Mouse (Mus musculus) intestine, embryonic 16.5 days (tissue): ENCODE results near the gene Phlpp2. TPM values are rescaled to one million over a fixed set of nuclear protein-coding genes. Genes with fewer than 3 reads are reported as not detected.

Experiments
- ATAC-seq: fragments of 200-750 bp; cut with Nextera tagmentation; 2 replicates; pipeline ENCODE4 v1.8.0; 2017; ENCODE audit warnings: moderate TSS enrichment, moderate library complexity
- H3K27ac ChIP-seq: fragments of 300-500 bp; sonication (generic); 2 replicates; pipeline ENCODE4 v1.5.1; 2014; ENCODE audit warnings: mild to moderate bottlenecking, low read length
- H3K27me3 ChIP-seq: fragments of 300-500 bp; sonication (generic); replicated peaks from 2 replicates; pipeline ENCODE4 v1.6.1; 2014; ENCODE audit warnings: low read length, control low read depth, mixed read lengths; ENCODE audit not compliant: control insufficient read depth, insufficient read depth
- H3K36me3 ChIP-seq: fragments of 300-500 bp; sonication (generic); 2 replicates; pipeline ENCODE4 v1.6.1; 2014; ENCODE audit warnings: low read length, control low read depth; ENCODE audit not compliant: control insufficient read depth, insufficient read depth
- H3K4me1 ChIP-seq: fragments of 300-500 bp; sonication (generic); 2 replicates; pipeline ENCODE4 v1.6.1; 2014; ENCODE audit warnings: low read length, control low read depth, mixed read lengths; ENCODE audit not compliant: control insufficient read depth, insufficient read depth
- H3K4me2 ChIP-seq: fragments of 300-500 bp; sonication (generic); 2 replicates; pipeline ENCODE4 v1.6.1; 2014; ENCODE audit warnings: low read depth, low read length, control low read depth
- H3K4me3 ChIP-seq: fragments of 300-500 bp; sonication (generic); 2 replicates; pipeline ENCODE4 v1.5.1; 2014; ENCODE audit warnings: mild to moderate bottlenecking, low read length
- H3K9ac ChIP-seq: fragments of 300-500 bp; sonication (generic); 2 replicates; pipeline ENCODE4 v1.6.1; 2014; ENCODE audit warnings: low read depth, low read length
- H3K9me3 ChIP-seq: fragments of 300-500 bp; sonication (generic); 2 replicates; pipeline ENCODE4 v1.6.1; 2016; ENCODE audit warnings: low read length, control low read depth; ENCODE audit not compliant: control insufficient read depth
- WGBS: fragments of 180-500 bp; shearing (Covaris S2); extraction: QIAGEN DNeasy Blood & Tissue Kit; methylation state at CpG from one replicate; pipeline ENCODE4 v1.1.7; 2014; 5-methylcytosine and 5-hydroxymethylcytosine counted together
- polyA plus RNA-seq: library from polyadenylated mRNA; unstranded; fragments of >200 nt; fragmentation: Nextera tagmentation; extraction: Ambion mirVana; gene quantifications from 2 replicates; pipeline ENCODE4 v1.2.1, GENCODE M21; 2015

The Phlpp2 gene
- polyA plus RNA-seq, 1 experiment from 2014 or later, result 2.1 TPM

GRCm38 (mm10) chr8:109992166-109992565 lies 123.8 kb downstream of the Phlpp2 start:
- Histone ChIP-seq H3K27me3 (no peaks in the 10 kb centered on the region), H3K4me3 (no peak overlapping the region), H3K36me3 (no peaks in the 10 kb centered on the region), H3K9ac (no peak overlapping the region), H3K9me3 (no peaks in the 10 kb centered on the region), H3K4me1 (no peaks in the 10 kb centered on the region), H3K27ac (no peak overlapping the region), H3K4me2 (no peak overlapping the region)
- 84% methylated on average over 5 of the region's 5 CpGs for WGBS
- ATAC-seq, result no peak

GRCm38 (mm10) chr8:109992951-109993350 lies 124.6 kb downstream of the Phlpp2 start:
- no peak for ATAC-seq
- H3K4me2 ChIP-seq, result no peak overlapping the region
- no peak overlapping the region for H3K27ac ChIP-seq
- H3K4me3 ChIP-seq, result no peak overlapping the region
- 49% methylated on average over 1 of the region's 1 CpGs for WGBS
- H3K36me3 ChIP-seq, result no peaks in the 10 kb centered on the region
- no peak overlapping the region for H3K9ac ChIP-seq
- H3K27me3 ChIP-seq, result no peaks in the 10 kb centered on the region
- no peaks in the 10 kb centered on the region for H3K9me3 ChIP-seq
- no peaks in the 10 kb centered on the region for H3K4me1 ChIP-seq

Other genes starting within 250 kb of the Phlpp2 start
- gene Ist1, start 175.3 kb upstream of the Phlpp2 start, polyA plus RNA-seq, result 122 and 128 TPM in 2 replicates
- gene Zfp821, start 163.0 kb upstream of the Phlpp2 start, polyA plus RNA-seq, result 12.6 and 13.0 TPM in 2 replicates
- 4.5 and 5.1 TPM in 2 replicates for gene Atxn1l, start 130.8 kb upstream of the Phlpp2 start, polyA plus RNA-seq
- gene Ap1g1, start 90.0 kb upstream of the Phlpp2 start, polyA plus RNA-seq, result 31.3 and 36.7 TPM in 2 replicates
- gene Marveld3, start 93.7 kb downstream of the Phlpp2 start, polyA plus RNA-seq, result 12.0 and 17.1 TPM in 2 replicates
- gene Tat, start 121.9 kb downstream of the Phlpp2 start, polyA plus RNA-seq, result not detected in 2 replicates
- 3.9 and 4.4 TPM in 2 replicates for gene Chst4, start 171.2 kb downstream of the Phlpp2 start, polyA plus RNA-seq
- gene Zfp612, start 211.2 kb downstream of the Phlpp2 start, polyA plus RNA-seq, result 3.7 and 4.9 TPM in 2 replicates
- not detected in 2 replicates for gene Gm21964, start 232.7 kb downstream of the Phlpp2 start, polyA plus RNA-seq
- not detected in 2 replicates for gene Gm17720, start 234.2 kb downstream of the Phlpp2 start, polyA plus RNA-seq